Mouse (Mus musculus): Measurements from ENCODE around the gene Tmem184a. TPM values are rescaled to one million over a fixed set of nuclear protein-coding genes. Genes with fewer than 3 reads are reported as not detected.

Tmem184a gene
- total RNA-seq, 2 experiments from 2014 or later: 0.33 to 1.3 TPM

DNA sequence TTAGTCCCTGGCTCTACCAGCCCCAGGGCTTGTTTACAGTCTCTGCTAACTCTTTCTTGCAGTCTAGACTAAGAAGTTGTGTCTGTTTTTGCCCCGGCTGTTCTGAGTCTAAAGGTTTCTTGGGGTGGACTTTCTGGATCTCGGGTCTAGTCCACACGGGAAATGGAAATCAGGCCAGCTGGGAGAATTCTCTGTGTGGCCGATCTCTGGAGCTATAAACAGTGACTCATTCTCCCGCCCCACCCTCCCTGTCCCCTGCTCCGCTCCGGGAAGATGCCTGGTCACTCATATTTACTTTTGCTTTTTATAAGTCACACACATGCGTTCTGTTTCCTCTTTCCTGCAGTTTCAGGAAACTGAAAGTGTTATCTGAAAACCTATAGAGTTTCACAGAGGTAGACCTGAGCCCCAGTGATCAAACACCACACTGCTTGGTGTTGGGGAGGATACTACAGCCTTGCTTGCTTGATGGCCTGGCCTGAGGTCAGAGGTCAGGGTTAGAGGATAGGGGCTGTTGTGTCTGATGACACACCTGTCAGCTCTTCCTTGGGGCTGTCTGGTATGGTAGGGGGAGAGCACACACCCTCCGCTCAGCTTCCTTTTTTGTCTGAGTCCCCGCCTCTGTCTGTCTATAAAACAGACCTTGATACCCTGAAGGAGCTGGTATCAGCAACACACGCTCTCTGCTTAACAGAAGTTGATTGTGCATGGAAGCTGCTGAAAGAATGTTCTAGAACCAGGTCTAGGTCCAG, 26.2 kb downstream of the Tmem184a start:
- peak in 1 of 2 experiments; percentile 34 for DNase-seq (ENCODE audit: low spot score in 2 of 2)

DNA sequence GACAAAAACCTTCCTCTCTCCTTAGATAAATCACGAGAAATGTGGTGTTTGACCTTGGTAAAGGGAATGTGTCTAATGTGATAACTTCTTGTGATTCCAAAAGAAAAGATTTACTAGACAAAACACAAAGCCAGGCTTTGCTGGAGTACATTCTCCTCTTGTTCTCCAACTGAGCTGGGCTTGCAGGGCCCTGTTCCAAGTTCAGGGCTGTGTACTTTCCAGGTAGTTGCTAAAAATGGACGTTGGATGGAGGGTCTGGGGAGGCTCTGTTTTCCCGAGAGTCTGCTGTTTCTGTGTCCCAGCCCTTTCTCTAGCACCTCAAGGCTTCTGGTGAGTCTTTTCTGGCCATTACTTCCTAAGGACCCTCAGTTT, 26.8 kb downstream of the Tmem184a start:
- DNase-seq (ENCODE audit: low spot score in 2 of 2): no peak

DNA sequence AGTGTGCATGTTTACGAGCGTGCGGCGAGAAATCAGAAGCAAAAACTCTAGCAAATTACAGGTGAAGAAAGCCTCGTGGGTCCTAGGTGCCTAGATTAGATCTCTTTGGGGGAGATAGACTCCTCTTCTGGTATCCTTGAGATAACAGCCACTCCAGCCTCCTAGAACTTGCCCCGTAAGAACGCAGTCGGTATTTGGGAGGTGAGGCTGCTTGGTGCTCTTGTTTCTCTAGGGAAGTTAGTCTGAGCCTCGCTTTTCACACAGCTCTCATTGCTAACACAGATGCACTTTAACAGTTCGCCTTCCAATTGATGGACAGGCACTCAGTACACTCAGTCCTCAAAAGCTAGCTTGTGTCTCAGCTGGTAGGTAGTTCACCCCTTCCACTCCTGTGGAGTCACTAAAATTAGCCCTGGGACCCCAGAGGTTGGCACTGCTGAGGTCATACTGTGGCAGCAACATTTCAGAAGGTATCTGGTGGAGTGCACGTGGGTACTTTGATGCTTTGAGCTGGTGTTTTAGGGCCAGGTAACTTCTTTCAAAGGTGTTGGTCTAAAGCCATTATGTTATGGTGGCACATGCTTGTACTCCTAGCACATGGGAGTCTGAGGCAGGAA, 27.4 kb downstream of the Tmem184a start:
- peak in 1 of 2 experiments; percentile 16 for DNase-seq (ENCODE audit: low spot score in 2 of 2)

DNA sequence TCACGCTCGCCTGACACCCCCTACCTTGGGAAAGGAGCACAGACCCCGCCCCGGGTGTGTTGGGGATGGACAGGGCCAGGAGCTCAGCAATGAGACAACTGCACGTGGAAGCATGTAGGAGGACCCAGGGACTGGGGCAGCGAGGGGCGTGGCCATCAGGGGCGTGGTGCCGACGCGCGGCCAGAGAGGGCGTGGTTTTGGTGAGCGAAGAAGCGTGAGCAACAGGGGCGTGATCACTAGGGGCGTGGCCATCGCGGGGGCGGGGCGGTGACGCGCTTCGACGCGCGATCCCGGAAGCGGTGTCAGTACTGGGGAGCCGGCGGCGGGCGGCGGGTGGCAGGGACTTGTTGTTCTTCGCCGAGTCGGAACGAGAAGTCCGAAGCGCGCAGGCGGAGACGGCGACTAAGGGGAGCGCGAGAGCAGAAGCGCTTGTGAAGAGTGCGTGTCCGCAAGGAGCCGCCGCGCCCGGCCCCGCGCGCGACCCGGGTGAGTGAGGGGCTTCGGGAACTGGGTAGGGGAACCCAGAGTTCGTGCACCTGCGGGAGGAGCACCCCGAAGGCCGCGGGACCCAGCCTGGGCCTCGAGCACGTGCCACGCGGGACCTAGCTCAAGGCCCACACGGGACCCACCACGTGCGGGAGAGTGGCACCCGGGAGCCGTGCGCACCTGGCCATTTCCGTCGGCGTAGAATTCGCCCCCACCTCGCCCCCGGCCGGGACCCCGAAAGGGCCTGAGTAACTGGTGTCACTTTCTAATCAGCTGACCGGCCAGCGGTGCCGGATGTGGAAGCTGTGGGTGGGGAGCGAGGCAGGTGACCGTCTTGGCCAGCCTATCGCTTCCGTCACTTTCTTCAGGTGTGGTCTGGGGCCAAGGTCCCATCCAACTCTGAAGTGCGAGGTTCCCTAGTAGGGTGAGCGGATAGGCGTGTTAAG, 28.2 kb downstream of the Tmem184a start, which contains the start of gene Mafk:
Mafk (plus strand) TSS at position 287 of the 932 bp plus-strand sequence.
- peak; percentile 100 for DNase-seq (ENCODE audit: low spot score in 2 of 2)

DNA sequence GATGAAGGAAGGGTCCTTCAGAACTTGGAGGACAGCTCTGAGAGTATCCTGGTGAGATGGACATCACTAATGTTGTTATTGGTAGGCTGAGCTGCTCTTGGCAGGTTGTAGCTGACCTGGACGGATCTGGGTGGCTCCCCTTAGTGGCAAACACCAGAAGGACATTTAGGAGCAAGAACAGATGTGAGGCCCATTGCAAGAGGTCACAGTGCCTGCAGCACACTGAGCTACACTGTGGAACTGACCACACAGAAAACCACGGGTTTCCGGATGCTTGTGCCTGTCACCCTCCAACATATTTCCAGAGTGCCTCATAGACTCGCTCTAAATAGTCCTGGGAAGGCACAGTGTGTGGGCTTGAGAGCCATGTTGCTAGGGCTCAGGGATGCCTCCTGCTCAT, 30.3 kb downstream of the Tmem184a start:
- DNase-seq (ENCODE audit: low spot score in 2 of 2): no peak

DNA sequence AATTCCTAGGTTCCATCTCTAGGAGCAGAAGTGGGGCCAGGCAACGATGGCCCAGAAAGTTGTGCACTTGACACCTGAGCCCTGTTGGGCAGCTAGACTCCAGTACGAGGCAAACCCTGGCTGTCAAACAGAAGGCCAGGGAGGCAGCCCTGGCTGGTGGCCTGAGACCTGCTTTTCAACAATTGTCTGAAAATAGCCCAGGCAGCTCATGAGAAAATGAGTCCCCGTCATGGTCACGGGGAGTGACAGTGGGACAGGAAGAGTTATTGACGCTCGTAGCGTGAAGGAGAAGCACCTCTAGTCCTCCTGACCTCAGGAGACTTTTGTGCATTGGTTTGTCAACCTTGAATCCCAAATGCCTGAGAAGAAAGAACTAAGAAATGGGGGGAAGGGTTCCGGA, 38.3 kb downstream of the Tmem184a start:
- no peak for DNase-seq (ENCODE audit: low spot score in 2 of 2)

DNA sequence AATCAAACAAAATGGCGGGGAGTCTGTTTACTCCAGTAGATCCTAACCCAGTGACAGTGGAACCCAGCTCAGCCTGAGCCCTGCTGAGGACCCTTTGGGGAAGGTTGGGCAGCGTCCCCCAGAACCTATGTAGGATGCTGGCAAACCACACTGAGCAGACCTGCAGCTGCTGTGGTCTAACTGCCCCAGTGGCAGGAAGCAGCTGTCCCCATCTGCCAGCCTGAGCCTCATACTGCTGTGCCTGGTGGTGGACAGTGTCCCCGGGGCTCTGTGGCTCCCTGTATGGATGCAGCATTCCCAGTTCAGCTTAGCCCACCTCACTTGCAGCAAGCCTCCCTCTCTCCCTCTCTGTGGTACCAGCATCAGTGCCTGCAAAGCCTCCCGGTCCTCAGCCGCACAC, 42.8 kb downstream of the Tmem184a start:
- no peak for DNase-seq (ENCODE audit: low spot score in 2 of 2)

DNA sequence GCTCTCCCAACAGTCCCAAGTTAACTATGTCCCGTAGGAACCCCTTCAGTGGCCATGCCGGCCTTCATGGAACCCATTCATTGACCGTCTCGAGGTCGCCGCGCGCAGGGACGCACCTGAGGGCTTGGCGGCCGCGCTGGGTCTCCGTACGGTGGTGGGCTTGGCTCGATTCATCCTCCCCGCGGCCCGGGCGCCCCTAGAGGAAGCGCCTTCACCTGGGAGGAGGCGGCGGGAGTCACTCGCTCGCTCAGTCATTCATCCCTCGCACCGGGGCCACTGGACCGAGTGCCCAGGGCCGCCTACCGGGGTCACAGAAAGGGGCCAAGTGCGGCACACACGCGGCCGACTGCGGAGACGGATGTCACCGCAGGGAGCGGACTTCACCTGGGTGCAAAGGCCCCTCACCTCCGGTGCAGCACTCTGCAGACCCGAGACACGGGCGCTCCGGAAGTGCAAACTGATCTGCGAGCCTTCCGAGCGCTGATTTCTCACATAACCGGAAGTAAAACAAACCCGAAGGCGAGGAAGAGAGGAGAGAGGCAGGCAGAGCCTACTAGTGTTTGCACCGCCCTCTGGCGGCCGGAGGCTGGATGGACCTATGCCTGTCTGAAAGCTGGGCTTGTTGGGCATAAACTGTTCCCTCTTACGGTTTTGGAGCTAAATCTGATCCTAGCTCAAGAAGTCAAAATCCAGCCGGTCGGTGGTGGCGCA, 44.3 kb downstream of the Tmem184a start, which contains the start of gene Ints1:
Ints1 (minus strand) TSS at position 459 of the 711 bp plus-strand sequence.
- peak; percentile 95 to 98 for DNase-seq (ENCODE audit: low spot score in 2 of 2)

DNA sequence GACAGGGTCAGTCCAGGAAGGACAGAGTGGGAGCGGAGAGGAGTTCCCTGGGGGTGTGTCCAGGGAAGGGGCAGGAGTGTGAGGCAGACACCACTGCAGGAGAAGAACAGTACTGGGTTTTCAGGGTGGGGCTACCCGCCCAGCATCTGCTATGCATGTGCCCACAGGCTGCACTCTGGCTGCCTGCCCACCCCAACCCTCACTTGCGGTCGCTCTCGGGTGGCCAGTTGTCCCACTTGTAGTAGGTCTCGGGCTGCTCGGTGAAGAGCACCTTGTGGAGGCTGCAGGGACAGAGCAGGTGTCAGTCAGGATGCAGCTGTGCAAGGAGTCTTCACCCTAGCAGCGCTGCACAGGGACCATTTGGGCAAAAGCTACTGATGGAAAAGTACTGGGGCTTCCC, 51.5 kb downstream of the Tmem184a start:
- no peak for DNase-seq (ENCODE audit: low spot score in 2 of 2)

DNA sequence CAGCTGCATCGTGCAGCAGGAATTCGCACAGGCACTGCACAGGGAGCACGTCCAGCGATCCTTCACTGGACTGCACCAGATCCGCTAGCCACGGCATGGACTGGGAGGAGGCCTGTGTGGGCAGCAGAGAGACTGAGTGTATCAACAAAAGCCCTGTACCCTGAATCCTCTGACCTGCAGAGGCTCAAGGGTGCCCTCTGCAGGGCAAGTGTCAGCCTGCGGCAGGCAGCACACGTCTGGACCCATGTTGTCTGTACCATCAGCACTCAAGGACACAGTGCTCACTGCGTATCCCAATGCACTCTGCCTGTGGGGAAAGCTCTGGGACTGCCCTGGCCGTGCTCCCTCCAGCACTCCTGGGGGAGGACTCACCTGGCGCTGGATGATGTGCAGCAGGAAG, 55.4 kb downstream of the Tmem184a start:
- no peak for DNase-seq (ENCODE audit: low spot score in 2 of 2)

DNA sequence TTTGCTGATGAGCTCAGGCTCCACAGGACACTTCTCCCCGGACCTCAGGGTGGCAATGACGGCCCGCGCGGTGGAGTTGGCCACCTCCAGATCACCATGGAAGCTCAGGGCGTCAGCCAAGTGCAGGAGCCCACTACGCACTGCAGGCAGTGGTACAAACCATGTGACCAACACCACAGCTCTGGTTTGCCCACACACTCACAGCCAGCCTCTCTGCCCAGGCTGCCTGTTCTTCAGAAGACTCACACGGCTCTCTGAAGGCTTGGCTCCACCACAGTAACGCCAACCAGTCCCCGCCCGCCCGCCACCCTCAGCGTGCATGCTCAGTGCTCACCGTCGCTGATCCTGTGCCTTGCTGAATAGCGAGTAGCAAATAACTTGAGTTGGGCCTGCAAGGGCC, 61.6 kb downstream of the Tmem184a start:
- no peak for DNase-seq (ENCODE audit: low spot score in 2 of 2)

DNA sequence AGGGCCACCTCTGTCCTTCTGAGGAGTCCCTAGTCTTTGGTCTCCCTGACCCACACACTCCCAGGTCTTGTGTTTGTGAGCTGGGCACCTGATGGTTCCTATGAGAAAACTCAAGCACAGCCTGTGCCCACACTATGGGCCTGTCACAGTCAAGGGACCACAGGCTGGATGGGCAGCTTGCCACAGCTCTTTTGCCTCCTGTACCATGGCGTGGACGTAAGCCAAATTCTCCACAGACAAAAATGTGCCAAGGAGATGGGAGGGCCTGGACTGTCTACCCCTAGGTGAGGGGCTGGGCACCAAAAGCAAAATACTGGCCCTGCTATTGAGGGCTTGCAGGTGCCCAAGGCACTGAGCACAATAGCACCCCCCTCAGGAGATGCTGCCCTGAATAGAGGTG, 63.1 kb downstream of the Tmem184a start:
- DNase-seq (ENCODE audit: low spot score in 2 of 2): no peak

DNA sequence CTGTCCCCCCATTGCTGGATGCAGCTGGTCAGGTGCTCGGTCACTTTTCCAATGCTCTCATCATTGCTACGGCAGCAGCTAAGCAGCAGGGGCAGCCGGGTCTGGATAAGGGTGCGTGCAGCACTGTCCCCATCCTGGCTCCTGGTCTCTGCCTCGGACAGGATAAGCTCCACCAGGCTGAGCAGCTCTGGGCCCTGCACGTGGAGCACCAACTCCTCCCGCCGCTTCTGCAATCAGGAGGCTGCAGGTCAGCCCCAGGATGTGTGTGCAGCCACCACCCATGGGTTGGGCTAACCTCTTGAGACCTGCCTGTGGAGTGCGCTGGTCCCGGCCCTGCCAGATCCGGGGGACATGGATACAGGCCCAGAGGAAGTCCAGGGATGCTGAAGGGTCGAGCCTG, 63.6 kb downstream of the Tmem184a start:
- DNase-seq (ENCODE audit: low spot score in 2 of 2): no peak

DNA sequence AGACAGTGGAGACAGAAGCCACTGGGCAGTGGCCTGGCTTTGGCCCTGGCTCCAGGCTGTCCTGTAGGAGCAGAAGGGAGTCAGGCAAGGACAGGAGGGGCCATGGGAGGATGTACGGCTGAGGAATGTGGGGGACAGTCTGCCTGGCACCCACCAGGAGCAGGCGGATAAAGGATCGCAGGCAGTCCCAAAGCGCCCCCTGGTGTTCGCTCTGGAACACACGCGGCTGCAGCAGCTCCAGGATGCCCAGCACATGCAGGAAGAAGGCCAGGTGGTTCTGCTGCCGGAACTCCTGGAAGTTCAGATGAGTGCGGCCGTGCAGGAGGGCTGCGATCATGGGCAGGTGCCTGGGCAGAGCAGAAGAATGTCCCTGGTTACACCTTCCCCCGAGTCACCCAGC, 65.0 kb downstream of the Tmem184a start:
- peak; percentile 48 to 59 for DNase-seq (ENCODE audit: low spot score in 2 of 2)

Small RNA genes within 50 kb of the gene (microRNA-seq; reads per million reads assigned to microRNA genes)
- 1.8 to 2.4 reads per million in 2 experiments for gene Mir7037 (ENCODE audit: borderline number of aligned reads in 2 of 2)

Other genes starting within 250 kb of the Tmem184a start
- gene Micall2, start 83.6 kb downstream of the Tmem184a start, total RNA-seq (2021): 1 to 10 TPM; 5.0 to 9.9 TPM
- 10 to 100 TPM; 47.8 to 53.5 TPM for gene Ints1, start 44.2 kb downstream of the Tmem184a start, total RNA-seq (2021)
- gene Mafk, start 28.4 kb downstream of the Tmem184a start, total RNA-seq (2021): 10 to 100 TPM; 28.8 to 39.0 TPM
- not detected for gene Gm26938, start 6.5 kb upstream of the Tmem184a start, total RNA-seq (2021)
- gene Psmg3, start 7.0 kb upstream of the Tmem184a start, total RNA-seq (2021): 10 to 100 TPM; 18.3 to 19.9 TPM
- gene Elfn1, start 88.0 kb upstream of the Tmem184a start, total RNA-seq (2021): 10 to 100 TPM in 1 of 2 experiments, under 1 TPM in 1; 0.10 to 19.6 TPM

Measured in adrenal gland, adult 18-20 months (tissue).